Mouse (Mus musculus): Measurements from ENCODE around the gene Proser1.

GRCm38 (mm10) chr3:53454984-53455383 lies 8.5 kb upstream of the Proser1 start:
- TF ChIP-seq CTCF (IDR thresholded peaks at IDR 0.05; ENCODE audit: control insufficient read depth, insufficient read depth, insufficient read length) (no peak), MAX (IDR thresholded peaks at IDR 0.05) (no peak), USF1 (IDR thresholded peaks at IDR 0.05; ENCODE audit: low read depth) (no peak), CEBPB (IDR thresholded peaks at IDR 0.05; ENCODE audit: low read depth) (no peak), FOSL1 (IDR thresholded peaks at IDR 0.05; ENCODE audit: insufficient read depth, low read length, poor library complexity, severe bottlenecking) (no peak), MYOG (IDR thresholded peaks at IDR 0.05; ENCODE audit: control insufficient read depth, extremely low read depth, insufficient read length) (no peak)
